Mouse (Mus musculus) macrophage (primary cell): Measurements from ENCODE around the gene Vmn1r160. TPM values are rescaled to one million over a fixed set of nuclear protein-coding genes. Genes with fewer than 3 reads are reported as not detected.
"Not testable (repeated sequence)": the region's sequence is repeated elsewhere in the genome, so short reads cannot be mapped to it uniquely, and the experiment has no call there.

ENCODE experiments used
- H3K27ac ChIP-seq: fragments of 350-480 bp; formaldehyde crosslinking; 2 replicates; pipeline ENCODE4 v1.9.0; 2021
- H3K36me3 ChIP-seq: fragments of 350-480 bp; formaldehyde crosslinking; 2 replicates; pipeline ENCODE4 v1.9.0; 2021; ENCODE audit errors: inconsistent target
- H3K4me3 ChIP-seq: fragments of 350-480 bp; formaldehyde crosslinking; 2 replicates; pipeline ENCODE4 v1.9.0; 2021; ENCODE audit errors: inconsistent target
- H3K79me2 ChIP-seq: fragments of 350-480 bp; formaldehyde crosslinking; 2 replicates; pipeline ENCODE4 v1.9.0; 2021; ENCODE audit errors: inconsistent target
- WGBS: methylation state at CpG from one replicate; pipeline ENCODE4 v1.1.7; 2026; ENCODE audit warnings: inconsistent platforms; ENCODE audit not compliant: missing documents; 5-methylcytosine and 5-hydroxymethylcytosine counted together
- polyA plus RNA-seq: library from polyadenylated mRNA; stranded (reverse); fragments of 250-400 nt; gene quantifications from 3 replicates; pipeline ENCODE4 v1.2.4, GENCODE M21; 2018; ENCODE audit warnings: inconsistent platforms
- total RNA-seq, 78 experiments: library from RNA; depleted of rRNA; stranded (reverse); fragments of 250-400 nt; gene quantifications; 1 replicate in 9 of 78; 2 replicates in 24 of 78; 3 replicates in 43 of 78; 4 replicates in 2 of 78; pipeline ENCODE4 v1.2.4; 2018; ENCODE audit warnings: inconsistent platforms in 56 of 78

Vmn1r160 gene
- not detected for total RNA-seq (2018; cell fraction: chromatin; rRNA removed)
- total RNA-seq (2018; cell fraction: cytosol; rRNA removed): not detected
- not detected for total RNA-seq (2018; cell fraction: nucleus; rRNA removed)
- not detected in 3 replicates for polyA plus RNA-seq

- H3K4me3 ChIP-seq, H3K27ac ChIP-seq, H3K79me2 ChIP-seq, H3K36me3 ChIP-seq: not testable (repeated sequence)
- 50% methylated on average over 1 of the region's 3 CpGs for WGBS
Measured at GRCm38 (mm10) chr7:22870924-22871323, at the start of gene Vmn1r160. TSS of gene Vmn1r160 (plus strand) at chr7:22871224.

GRCm38 (mm10) chr7:22843505-22843904 lies 27.5 kb upstream of the Vmn1r160 start, which contains the start of gene Vmn1r159:
TSS of gene Vmn1r159 (minus strand) at chr7:22843605.
- no CpG with 5 or more reads among the region's 3 CpGs for WGBS
- not testable (repeated sequence) for H3K79me2 ChIP-seq, H3K4me3 ChIP-seq, H3K27ac ChIP-seq, H3K36me3 ChIP-seq

Other genes with a start within 250 kb of the Vmn1r160 start
- not detected in 3 replicates for gene Vmn1r155, start 213.2 kb upstream of the Vmn1r160 start, polyA plus RNA-seq
- not detected in 3 replicates for gene Gm8693, start 178.9 kb upstream of the Vmn1r160 start, polyA plus RNA-seq
- not detected in 3 replicates for gene Gm4567, start 151.5 kb upstream of the Vmn1r160 start, polyA plus RNA-seq
- gene Vmn1r157, start 109.5 kb upstream of the Vmn1r160 start, polyA plus RNA-seq: not detected in 3 replicates
- gene Vmn1r158, start 80.4 kb upstream of the Vmn1r160 start, polyA plus RNA-seq: not detected in 3 replicates
- not detected in 3 replicates for gene Vmn1r159, start 27.6 kb upstream of the Vmn1r160 start, polyA plus RNA-seq
- gene Gm4214, start 113.4 kb downstream of the Vmn1r160 start, polyA plus RNA-seq: not detected in 3 replicates
- not detected in 3 replicates for gene Gm4216, start 148.7 kb downstream of the Vmn1r160 start, polyA plus RNA-seq
- not detected in 3 replicates for gene Vmn1r163, start 184.3 kb downstream of the Vmn1r160 start, polyA plus RNA-seq
- gene Gm8720, start 196.2 kb downstream of the Vmn1r160 start, polyA plus RNA-seq: not detected in 3 replicates